Mouse (Mus musculus): ENCODE data around the gene Fbxo27.

GRCm38 (mm10) chr7:28693321-28693966 lies 795 bp downstream of the Fbxo27 start:
- no peak for TF ChIP-seq CTCF (IDR thresholded peaks at IDR 0.05)
- TF ChIP-seq POLR2A (IDR thresholded peaks at IDR 0.05; ENCODE audit: insufficient read depth, low read depth, low read length) = no peak
- TF ChIP-seq EP300 (IDR thresholded peaks at IDR 0.05; ENCODE audit: insufficient read depth, low read depth, low read length) = no peak

Data from heart, adult 2 months (tissue).